Mouse (Mus musculus) ovary, postnatal 14 days (tissue): ENCODE measurements around the gene Slc16a3.
A peak's percentile ranks its signal among the peaks of the same experiment; 100 is the strongest.

Experiments used
- DNase-seq: peaks from one replicate; pipeline ENCODE4 v3.0.0; 2022; ENCODE audit warnings: low spot score

Slc16a3 gene

DNA sequence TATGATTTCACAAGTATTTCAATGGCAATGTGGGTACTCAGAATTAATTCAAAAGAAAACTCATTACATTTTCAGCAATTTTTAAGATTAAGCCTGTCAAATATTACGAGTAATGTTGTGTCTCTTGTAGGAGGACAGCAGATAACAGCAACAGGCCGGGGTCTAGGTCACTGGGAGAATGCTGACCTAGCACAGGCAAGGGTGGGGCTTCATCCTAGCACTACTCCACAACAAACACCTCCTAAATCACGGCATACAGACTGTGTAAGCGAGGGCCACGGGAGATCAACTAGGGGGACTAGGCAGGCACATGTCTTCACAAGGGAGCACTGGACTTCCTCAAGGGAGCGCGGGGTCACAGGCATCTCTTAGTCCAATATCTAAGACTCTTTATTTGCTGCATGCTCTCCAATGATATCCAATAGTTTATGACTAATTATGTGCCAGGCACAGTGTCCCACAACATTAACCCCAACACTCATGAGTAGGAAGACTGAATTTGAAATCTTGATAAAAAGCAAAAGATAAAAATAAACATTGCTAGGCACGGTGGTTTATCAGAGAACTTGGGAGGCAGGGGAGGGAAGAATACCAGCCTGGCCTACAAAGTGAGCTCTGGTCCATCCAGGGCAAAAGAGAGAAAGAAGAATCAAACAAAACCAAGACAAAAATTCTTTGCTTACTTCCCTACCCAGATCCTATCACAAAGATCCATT is 31.6 kb downstream of the Slc16a3 start:
- no peak for DNase-seq

DNA sequence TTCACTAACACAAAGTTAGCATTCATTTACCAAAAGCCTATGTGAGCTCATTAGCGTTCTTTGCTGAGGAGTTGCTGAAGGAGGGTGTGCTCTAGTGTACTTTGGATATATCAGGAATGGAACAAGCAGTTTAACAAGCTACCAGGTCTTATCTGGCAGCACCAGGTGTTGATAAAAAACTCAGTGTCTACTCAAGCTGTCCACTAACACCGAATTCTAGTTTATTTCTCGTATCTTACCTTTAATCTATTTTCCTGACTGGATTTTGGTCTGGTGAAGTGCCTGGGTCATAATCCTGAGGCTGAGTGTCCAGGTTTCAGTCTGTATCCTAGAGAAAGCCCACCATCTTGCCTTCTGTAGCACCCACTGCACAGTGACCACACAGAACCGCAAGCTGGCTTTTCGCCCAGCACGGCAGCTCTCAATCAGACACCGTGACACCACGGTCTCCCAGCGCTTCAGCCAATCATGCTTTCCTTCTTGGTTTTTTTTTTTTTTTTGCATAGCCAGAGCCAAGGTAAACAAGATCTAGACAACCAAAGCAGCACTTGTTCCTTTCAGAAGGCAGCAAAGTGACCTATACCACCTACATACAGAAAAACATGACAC is 32.3 kb downstream of the Slc16a3 start:
- no peak for DNase-seq

DNA sequence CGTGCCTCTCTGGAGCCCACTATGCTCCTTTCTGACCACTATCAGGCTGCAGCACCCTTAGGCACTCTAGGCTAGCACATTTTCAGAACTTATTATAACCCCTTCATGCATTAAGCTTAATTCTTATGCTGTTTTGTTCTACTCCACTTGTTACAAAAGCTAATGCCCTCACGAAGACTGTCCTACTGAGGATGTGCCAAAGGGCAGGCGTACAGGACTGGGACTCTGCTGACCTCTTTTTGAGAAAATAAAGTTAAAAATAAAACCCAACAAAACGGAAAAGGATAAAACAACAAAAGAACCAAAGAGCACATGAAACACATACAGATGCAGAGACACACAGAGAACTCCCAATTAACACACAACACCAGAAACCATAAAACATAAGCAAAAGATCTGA is 33.4 kb downstream of the Slc16a3 start:
- DNase-seq, result no peak

DNA sequence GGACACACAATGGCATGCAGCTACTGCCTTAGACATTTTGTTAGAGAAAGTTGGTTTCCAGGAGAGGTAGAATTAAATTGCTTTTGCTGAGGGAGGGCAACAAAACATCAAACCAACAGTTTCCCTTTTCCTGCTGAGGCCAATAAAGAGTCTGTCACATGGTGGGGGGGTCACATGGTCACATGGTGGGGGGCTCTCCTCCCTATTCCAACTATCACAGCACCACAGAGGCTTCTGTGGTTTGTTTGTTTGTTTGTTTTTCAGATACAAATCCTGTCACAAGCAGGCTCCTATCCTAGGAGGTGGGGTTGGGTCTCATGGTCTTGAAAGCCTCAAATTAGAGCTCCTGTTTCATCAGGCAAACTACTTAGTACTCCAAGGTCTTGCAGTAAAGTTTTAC is 34.2 kb downstream of the Slc16a3 start:
- no peak for DNase-seq

DNA sequence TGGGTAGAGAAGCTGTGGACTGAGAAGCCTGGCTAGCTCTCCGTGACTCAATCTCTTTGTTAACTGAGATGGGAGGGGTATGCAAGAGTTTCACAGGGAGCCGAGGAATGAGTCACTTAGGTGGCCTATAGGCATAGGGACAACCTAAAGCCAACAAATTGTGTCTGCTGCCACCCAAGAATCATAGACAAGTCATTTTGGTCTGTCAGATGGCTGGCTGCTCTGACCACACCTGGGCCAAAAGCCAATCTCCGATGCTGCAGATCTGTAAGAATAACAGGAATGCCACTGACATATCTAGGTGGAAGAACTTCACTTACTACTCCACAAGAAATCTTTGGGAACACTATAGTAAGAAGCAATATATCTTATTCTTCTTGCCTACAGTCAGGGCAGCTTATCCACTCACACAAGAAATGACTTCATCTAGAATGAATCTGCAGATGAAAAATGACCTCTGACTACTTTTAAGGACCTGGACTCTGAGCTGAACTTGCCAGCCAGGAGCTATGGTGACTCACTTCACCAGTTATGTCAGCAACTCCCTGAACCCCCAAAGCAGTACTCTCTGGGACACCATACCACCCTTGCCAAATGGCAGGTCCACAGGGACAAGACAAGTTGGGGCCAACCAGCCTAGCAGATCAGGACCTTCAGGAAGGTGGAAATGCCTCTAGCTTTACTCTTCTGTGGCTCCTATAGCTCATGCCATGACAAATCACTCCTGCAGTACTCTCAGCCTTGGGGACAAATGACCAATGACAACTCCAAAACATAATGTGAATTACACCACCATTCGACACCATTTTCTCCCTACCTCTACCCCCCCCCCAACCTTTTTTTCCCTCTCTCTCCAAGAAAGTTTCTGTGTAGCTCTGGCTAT is 36.4 kb downstream of the Slc16a3 start:
- no peak for DNase-seq

DNA sequence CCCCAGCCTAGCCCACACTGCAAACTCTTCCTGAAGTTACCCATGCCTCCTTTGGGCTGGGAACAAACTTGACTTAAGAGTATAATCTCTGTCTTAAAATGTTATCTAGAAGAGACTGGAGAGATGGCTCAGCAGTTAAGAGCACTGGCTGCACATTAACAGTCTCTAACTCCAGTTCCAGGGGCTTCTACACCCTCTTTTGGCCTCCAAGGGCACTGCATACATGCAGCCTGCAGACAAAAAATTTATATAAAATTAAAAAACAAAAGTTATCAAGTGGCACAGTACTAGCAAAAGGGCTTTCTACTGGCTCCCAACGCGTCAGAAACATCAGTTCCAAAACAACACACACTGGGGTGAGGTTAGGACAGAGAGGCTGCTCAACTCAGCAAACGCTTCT is 39.3 kb downstream of the Slc16a3 start:
- no peak for DNase-seq

DNA sequence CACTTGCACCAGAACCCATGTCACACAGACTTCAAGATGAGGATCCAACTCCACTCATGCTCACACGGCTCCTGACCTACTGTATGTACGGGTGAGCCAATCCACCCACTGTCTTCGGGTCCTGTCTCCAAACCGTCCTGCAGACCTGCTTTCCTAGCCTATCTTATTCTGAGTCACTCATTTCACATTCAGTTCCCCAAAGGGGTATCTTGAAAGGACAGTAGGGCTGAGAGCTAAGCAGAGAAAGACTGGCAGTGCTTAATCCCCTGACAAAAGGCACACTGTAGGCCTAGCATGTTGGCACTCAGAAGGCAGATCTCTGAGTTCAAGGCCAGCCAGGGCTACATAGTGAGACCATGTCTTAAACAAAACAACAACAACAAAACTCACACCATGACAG is 40.1 kb downstream of the Slc16a3 start:
- DNase-seq, result no peak

DNA sequence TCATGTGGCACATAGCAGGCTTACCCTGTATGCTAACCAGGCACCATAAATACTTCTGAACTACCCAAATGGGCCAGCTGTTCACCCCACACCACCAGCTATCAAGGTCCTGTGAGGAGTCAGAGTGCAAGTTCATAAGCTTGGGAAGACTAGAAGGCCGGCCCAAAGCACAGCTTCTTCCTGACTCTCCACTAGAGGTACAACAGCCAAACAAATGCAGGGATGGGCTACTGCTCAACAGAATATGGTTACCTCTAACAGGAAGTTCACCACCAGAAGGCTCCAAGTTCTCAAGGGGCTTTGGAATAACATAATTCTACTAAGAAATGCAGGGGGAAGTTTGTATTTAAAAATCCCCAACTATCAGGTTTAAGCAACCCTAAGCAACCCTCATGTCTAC is 41.2 kb downstream of the Slc16a3 start:
- no peak for DNase-seq

DNA sequence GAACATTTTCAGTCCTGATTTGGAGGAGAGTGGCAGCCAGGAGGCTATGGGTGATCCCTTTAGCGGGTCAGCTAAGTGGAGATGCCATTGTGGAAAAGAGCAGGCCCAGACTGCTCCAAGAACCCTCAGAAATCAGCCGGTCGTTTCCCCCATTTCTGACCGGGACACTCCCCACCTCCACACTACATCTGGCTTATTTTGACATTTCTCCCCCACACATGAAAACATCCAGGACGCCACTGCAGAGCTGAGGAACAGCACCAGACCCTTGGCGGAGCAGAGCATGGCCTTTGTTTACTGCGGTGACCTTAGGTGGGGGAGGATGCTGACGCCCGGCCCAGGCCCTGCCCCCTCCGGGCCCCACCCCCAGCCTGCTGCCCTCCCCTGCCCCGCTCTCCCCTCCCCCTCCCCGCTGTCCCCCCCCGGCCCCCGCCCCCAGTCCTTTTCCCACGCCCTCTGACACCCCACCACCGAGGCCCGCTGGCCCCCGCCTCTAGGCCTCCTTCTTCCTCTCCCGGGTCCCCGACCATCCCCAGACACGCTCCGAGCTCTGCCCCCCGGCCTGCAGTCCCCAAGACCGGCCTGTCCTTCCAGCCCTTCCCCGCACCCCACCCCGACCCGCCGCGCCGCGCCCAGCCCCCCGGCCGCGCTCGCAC is 42.0 kb downstream of the Slc16a3 start:
- DNase-seq, result peak; percentile 40

DNA sequence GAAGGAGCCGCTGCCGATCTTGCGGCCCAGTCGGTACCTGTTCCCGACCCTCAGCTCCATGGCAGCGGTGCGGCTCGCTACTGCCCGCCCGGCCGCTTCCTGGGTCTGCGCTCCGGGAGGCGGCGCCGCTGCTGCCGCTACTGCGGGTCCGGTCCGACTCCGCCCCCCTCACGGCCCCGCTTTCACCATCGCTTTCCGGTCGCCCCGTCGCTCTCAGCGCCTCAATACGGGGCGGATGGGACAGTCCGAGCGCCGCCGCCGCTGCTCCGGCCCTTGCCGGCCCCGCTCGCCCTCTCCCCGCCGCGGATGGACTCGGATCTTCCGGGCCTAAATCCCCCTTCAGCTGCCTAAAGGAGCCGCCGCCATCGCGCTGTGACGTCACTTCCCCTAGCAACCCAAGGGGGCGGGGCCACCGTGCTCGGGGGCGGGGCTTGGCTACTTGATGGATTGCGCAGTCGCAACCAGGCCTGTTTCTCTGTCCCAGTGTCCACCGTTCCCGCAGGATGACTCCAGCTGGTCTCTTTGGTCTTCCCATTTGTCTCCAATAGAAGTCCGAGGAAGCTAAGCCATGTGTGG is 42.8 kb downstream of the Slc16a3 start, which contains the start of gene Csnk1d:
TSS of gene Csnk1d (minus strand) at position 380 of the 576 bp plus-strand sequence.
- DNase-seq, result peak; percentile 100

DNA sequence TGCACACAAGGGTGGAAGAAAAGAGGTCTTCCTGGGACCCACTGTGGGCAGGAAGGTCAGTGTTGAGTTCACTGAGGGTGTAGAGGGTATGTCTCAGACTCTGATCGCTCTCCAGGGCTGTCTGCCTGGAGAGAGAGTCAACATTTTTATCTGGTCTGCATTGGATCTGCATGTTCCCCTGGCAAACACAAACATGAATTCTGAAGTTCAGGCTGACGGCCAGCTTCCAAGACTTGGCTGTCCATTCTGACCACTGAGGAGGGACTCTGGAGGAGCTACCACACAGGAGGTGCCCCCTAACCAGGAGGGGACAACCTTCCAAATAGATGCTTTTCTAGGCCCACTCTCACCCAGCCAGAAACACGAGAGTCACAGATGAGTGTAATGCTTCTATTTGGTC is 43.5 kb downstream of the Slc16a3 start:
- peak; percentile 21 for DNase-seq

DNA sequence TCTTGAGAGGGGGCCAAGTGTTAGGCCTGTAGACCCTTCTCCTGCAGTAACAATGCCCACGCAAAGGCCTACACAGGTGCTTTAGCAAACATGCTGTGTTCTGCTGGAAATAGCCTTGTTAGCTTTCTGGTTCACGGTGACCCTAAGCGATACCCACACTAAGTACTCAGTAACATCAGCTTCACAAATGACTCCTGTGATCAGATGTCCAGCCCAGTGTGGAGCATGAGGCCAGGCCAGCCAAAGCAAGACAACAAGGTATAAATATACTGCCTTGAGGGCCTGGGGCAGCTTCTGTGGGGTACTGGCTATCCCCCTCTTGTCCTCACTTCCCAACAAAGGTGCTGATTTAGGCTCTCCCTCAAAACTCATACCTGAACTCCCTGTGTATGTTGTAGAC is 44.8 kb downstream of the Slc16a3 start:
- DNase-seq, result no peak

DNA sequence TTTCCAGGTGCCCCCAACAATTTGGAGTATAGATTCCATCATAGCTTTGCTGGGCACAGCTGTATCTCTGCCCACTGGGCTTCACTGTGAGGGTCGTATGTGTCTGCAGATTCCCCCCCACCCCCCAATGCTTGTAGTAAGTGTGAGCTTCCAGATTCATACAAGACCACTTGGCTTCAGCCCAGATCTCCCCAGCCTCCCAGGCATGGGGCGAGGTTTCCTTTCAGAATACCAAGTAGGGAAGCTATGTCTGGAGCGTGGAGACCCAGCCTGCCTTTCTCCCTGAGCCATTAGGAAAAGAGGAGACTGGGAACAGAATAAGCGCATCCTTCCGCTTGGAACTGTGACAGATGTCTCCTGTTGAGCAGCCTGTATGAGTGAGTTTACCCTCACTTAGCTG is 45.3 kb downstream of the Slc16a3 start:
- no peak for DNase-seq

DNA sequence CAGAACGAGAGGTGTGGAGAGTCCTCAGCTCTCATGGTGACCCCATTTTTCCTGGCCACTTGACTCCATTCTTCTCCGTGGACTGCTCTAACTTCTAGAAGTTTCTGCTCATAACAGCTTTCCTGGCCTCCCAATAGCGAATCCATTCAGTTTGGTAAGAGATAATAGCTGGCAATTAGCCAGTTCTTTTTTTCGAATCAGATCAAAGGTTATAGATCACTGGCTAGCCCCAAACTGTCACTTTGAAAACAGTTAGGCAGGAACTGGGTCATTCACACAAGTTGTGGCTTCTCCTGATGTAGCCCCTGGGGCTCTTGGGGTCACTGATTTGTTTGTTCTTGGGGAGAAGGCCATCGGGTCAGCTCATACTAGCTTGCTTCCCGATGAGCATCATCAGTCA is 46.5 kb downstream of the Slc16a3 start:
- no peak for DNase-seq

DNA sequence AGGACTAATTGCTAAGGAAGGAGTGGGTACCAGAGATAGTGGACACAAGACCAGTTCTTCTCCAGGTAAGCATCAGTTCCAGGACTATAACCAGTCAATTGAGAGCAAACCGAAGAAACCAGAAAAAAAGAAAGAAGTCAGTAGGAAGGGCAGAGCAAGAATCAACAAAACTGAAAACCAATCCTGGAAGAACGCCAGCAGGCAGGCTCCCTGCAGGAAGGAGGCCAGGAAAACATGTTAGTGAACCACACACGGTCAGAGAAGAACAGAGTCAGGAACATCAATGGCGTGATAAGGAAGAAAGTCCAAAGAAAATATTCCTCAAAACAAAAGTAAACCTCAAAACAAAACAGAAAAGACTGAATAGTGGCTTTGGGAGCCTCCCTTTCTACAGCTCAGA is 53.7 kb downstream of the Slc16a3 start:
- DNase-seq, result peak; percentile 38

DNA sequence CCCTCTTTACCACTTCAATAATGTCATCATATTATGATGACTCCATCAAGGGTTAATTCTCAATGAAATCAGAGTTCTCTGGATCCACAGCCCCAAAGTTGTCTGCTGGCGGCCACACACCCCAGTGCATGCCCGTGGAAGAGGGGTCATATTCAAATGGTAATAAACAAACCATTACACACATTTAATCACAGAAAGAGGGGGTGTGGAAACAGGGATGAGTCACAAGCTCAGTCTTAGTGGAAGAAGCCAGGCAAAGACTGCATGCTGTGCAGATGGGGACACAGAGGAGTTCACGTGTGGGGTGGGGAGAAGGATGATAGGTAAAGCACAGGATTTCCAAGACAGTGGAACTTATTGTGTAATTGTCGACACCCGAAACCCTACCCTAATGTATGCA is 56.0 kb downstream of the Slc16a3 start:
- DNase-seq, result no peak

DNA sequence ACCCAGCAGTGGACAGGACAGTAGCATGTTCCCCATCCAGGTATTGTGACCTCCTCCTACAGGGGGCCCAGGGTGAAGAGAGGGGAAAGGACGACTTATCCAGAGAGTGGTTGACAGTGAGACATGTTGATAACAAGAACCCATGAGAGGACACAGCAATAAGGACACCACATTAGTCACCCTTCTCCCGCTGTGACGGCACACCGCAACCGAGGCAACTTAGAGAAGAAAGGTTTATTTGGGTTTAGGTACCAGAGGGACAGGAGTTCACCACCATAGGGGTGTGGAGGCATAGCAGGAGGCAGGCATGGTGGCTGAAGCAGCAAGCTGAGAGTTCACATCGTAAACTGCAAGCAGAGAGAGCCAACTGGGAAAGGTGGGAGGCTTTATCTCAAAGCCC is 57.9 kb downstream of the Slc16a3 start:
- no peak for DNase-seq

DNA sequence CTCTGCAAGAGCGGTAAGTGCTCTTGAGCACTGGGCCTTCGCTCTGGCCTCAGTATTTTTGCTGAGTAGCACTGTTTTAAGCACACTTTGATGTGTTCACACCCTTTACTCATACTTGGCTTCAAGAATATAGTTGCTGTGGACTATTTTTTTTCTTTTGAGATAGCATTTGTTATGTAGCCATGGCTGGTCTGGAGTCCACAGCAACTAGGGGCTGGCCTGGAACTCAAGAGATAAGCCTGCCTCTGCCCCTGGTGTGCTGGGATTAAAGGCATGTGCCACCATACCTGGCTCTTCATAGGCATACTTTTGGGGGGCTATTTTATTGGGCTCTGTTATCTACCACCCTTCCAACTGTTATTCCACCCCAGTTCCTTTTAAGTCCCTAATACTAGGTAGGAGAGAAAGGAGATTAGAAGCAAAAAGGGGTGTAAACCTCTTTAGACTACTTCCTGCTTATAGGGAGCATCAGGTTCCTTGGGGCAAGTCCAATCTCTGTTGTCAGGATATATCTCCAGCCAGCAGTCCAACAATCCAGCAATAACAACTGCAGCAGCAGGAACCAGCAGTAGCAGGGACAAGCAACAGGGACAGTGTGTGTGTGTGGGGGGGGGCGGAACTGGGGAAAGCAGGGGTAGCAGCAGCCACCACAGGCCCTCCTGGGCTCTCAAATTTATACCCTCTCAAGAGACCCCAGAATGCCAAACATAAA is 61.9 kb downstream of the Slc16a3 start:
- DNase-seq, result no peak
